Mouse (Mus musculus) cerebellum, adult 2 months (tissue): ENCODE measurements at regions not wholly inside any gene's neighbourhood (a gene's known extent, or its start where the extent isn't known, plus 50 kb on each side); places are given as distances from the start of the nearest gene placed in this dataset.

ENCODE experiments used
- CTCF ChIP-seq: fragments of 200-500 bp; IDR thresholded peaks from 2 replicates; pipeline ENCODE4 v1.5.1; 2011; ENCODE audit warnings: low read depth, mild to moderate bottlenecking, control low read depth, low read length, moderate library complexity, borderline replicate concordance; ENCODE audit not compliant: insufficient read depth
- POLR2A ChIP-seq: fragments of 200-500 bp; IDR thresholded peaks from 2 replicates; pipeline ENCODE4 v1.6.1; 2011; ENCODE audit warnings: low read length, control low read depth, borderline replicate concordance; ENCODE audit not compliant: insufficient read depth

GRCm38 (mm10) chr8:126678004-126678751 is 84.4 kb upstream of the Irf2bp2 start:
- TF ChIP-seq CTCF (no peak), POLR2A (no peak)
